Mouse (Mus musculus) testis, adult 2 months (tissue): Measurements from ENCODE around the gene Hoxb7.

Experiments
- CTCF ChIP-seq: fragments of 200-500 bp; IDR thresholded peaks from 2 replicates; pipeline ENCODE4 v1.5.1; 2012; ENCODE audit warnings: low read depth, mild to moderate bottlenecking, inconsistent platforms, low read length, moderate library complexity; ENCODE audit not compliant: control insufficient read depth, insufficient read depth, insufficient replicate concordance
- POLR2A ChIP-seq: fragments of 200-500 bp; IDR thresholded peaks from 2 replicates; pipeline ENCODE4 v1.6.1; 2012; ENCODE audit warnings: low read depth, mild to moderate bottlenecking, inconsistent platforms, low read length, moderate library complexity; ENCODE audit not compliant: control insufficient read depth

DNA sequence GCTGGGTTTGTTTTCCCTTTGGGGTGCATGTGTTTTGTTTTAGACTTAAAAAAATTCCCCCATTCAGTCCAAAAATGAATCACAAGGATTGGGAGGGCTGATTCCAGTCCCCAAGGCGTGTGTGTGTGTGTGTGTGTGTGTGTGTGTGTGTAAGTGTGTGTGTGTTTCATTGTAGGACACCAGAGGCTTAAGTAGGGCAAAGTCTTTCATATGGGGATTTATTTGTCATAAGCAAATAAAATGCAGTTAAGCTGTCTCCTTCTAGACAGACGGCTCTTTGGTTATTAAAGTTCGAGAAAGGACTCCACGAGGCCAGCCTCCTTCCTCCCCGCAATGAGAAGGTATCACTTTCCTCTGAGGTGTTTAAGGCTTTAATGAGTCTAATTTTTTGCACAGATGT lies 35.4 kb downstream of the Hoxb7 start:
- TF ChIP-seq CTCF = no peak
- TF ChIP-seq POLR2A = no peak
